Mouse (Mus musculus) embryonic facial prominence, embryonic 13.5 days (tissue): ENCODE data around the gene Rbm5. TPM values are rescaled to one million over a fixed set of nuclear protein-coding genes. Genes with fewer than 3 reads are reported as not detected.

Experiments
- ATAC-seq: fragments of 200-750 bp; cut with Nextera tagmentation; 2 replicates; pipeline ENCODE4 v1.8.0; 2017; ENCODE audit warnings: low read depth; ENCODE audit not compliant: insufficient number of reproducible peaks, insufficient read depth, low FRiP score, low TSS enrichment
- H3K27ac ChIP-seq: fragments of 300-500 bp; sonication (generic); 2 replicates; pipeline ENCODE4 v1.5.1; 2015; ENCODE audit warnings: moderate library complexity, mild to moderate bottlenecking, inconsistent platforms
- H3K27me3 ChIP-seq: fragments of 300-500 bp; sonication (generic); 2 replicates; pipeline ENCODE4 v1.6.1; 2015; ENCODE audit warnings: mild to moderate bottlenecking, inconsistent platforms
- H3K36me3 ChIP-seq: fragments of 300-500 bp; sonication (generic); 2 replicates; pipeline ENCODE4 v1.6.1; 2015; ENCODE audit warnings: mild to moderate bottlenecking, inconsistent platforms
- H3K4me1 ChIP-seq: fragments of 300-500 bp; sonication (generic); 2 replicates; pipeline ENCODE4 v1.6.1; 2015; ENCODE audit warnings: inconsistent platforms
- H3K4me2 ChIP-seq: fragments of 300-500 bp; sonication (generic); 2 replicates; pipeline ENCODE4 v1.6.1; 2015; ENCODE audit warnings: moderate library complexity, mild to moderate bottlenecking, inconsistent platforms
- H3K4me3 ChIP-seq: fragments of 300-500 bp; sonication (generic); 2 replicates; pipeline ENCODE4 v1.5.1; 2015; ENCODE audit warnings: mild to moderate bottlenecking, inconsistent platforms
- H3K9ac ChIP-seq: fragments of 300-500 bp; sonication (generic); 2 replicates; pipeline ENCODE4 v1.6.1; 2015; ENCODE audit warnings: mild to moderate bottlenecking, inconsistent platforms
- H3K9me3 ChIP-seq: fragments of 300-500 bp; sonication (generic); 2 replicates; pipeline ENCODE4 v1.6.1; 2016; ENCODE audit warnings: inconsistent platforms
- WGBS: fragments of 180-500 bp; shearing (Covaris S2); methylation state at CpG from one replicate; pipeline ENCODE4 v1.1.7; 2015; ENCODE audit warnings: mixed read lengths; 5-methylcytosine and 5-hydroxymethylcytosine counted together
- polyA plus RNA-seq: library from polyadenylated mRNA; unstranded; fragments of >200 nt; fragmentation: Nextera tagmentation; extraction: Ambion mirVana; gene quantifications from 2 replicates; pipeline ENCODE4 v1.2.1, GENCODE M21; 2015

Rbm5 gene
- polyA plus RNA-seq, 1 experiment from 2014 or later, result 262 TPM

DNA sequence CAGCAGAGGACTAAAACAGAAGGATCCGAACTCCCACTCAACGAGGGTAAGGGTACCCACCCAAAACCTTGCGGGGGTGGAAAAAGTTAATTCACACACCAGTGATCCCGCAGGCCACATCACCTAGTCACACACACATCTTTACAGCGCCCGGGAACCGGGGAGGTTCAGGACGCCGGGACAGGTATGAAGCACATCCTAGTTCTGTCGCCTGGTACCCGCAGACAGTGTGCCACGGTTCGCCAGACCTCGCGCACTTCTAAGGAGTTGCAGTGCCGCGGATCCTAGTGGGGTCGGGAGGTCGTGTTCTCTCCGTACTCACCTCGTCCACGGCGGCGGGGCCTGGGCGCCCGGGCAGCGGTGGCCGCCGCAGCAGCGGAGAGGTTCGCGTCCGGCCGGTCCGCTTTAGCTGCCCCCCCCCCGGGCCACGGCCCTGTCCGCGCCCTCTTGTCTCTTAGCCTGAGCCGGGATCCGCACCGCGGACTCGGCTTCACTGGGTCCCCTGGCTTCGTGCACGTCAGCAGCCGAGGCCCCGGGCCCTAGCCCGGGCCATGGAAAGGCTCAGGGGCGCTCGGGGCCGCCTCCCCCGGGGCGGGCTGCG, 61.6 kb downstream of the Rbm5 start:
- Histone ChIP-seq H3K4me2 (peak overlapping the region; percentile 78), H3K27me3 (no peaks in the 10 kb centered on the region), H3K9me3 (no peaks in the 10 kb centered on the region), H3K36me3 (peaks cover 13% of the 10 kb centered on the region), H3K4me1 (peaks cover 54% of the 10 kb centered on the region), H3K9ac (peak overlapping the region; percentile 99), H3K4me3 (peak overlapping the region; percentile 81), H3K27ac (peak overlapping the region; percentile 97)
- no peak; the same call in 1 of the 2 replicates for ATAC-seq
- under 1% methylated on average over 51 of the region's 55 CpGs for WGBS

DNA sequence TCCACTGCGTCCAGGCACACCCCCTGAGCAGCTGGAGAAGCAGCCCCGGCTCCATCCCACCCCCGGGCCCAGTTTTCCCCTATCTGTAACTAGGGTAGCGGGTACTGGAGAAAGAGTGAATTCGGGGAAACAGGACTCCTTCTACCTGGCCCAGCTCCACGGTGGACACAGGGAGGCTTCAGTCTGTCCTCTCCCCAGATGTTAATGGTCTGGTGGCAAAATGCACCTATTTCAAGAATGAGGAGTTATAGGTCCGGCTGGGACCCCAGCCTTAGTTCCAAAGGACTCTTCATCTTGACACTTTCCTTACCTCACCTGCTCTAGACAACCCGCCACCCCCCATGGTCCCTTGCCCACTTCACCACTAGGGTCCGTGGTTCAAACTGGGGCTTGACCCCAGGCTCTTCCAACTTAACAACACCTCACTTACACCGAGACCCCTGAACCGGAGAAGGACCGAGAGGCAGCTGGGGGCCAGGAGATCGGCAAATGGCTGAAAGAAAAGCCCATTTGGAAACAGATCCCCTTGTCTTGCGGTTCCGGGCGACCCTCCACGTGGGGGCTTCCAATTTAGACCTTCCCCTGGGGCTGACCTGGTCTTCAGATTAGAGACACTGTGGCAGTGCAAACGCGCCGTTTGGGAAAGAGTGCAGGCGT, 62.2 kb downstream of the Rbm5 start:
- ATAC-seq, result no peak
- Histone ChIP-seq H3K27ac (peak overlapping the region; percentile 97), H3K27me3 (no peaks in the 10 kb centered on the region), H3K4me2 (peak overlapping the region; percentile 78), H3K9me3 (no peaks in the 10 kb centered on the region), H3K9ac (peak overlapping the region; percentile 99), H3K4me1 (peaks cover 54% of the 10 kb centered on the region), H3K36me3 (peaks cover 20% of the 10 kb centered on the region), H3K4me3 (peak overlapping the region; percentile 81)
- under 1% methylated on average over 21 of the region's 21 CpGs for WGBS

DNA sequence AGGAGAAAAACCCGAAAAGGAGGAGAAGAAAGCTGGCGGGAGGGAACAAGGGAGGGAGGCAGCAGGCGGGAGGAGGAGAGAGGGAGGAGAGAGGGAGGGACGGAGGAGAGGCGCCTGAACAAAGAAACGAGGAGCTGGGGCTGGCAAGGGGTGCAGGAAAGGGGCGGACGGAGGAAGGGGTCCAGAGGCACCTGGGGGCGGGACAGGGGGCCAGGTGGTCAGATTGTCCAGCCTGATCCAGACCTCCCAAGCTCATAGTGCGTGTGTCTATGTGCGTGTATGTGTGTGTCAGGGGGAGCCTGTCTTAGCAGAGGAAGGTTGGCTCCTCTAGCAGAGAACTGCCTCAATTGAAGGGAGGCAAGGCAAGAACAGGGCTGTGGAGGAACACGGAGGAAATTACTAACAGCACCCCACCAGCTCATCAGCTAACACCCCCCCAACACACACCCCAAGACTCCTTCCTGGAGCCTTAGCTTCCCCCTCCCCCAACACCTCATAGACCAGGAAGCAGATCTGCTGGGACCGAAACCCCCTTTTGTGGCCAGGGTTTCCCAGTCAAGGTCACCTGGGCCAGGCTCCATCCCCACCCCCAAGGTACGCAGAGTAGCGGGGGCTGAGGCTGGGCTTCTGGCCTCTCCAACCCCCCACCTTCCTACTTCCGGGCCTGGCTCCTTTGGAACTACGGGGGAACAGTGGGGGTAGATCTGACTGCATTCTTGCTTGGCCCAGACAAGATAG, 62.9 kb downstream of the Rbm5 start:
- H3K4me1 ChIP-seq, result peaks cover 54% of the 10 kb centered on the region
- peaks cover 27% of the 10 kb centered on the region for H3K36me3 ChIP-seq
- H3K9ac ChIP-seq, result peak overlapping the region; percentile 99
- H3K4me2 ChIP-seq, result peak overlapping the region; percentile 78
- H3K27me3 ChIP-seq, result no peaks in the 10 kb centered on the region
- WGBS, result under 1% methylated on average over 17 of the region's 17 CpGs
- H3K9me3 ChIP-seq, result no peaks in the 10 kb centered on the region
- H3K4me3 ChIP-seq, result peak overlapping the region; percentile 81
- peak; percentile 29; the same call in 1 of the 2 replicates for ATAC-seq
- H3K27ac ChIP-seq, result peak overlapping the region; percentile 97

DNA sequence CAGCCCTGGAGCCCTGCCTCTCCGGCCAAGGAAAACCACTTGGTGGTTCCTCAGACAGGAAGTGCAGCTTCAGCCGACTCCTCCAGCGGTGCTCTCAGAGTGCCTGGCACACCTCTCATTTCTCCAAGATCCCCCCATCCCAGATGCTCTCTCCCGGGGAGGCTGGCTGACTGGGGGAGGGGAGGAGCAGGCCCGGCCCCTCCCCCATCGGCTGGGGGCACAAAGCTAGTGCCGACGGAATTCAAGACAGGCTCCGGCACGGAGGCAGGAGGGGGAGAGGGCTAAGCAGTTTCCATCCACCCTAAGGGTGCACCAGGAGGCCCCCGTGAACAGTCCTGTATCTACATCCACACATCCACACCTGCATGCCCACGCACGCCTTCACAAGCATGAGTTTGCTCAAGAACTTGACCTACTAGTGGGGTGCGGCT, 64.0 kb downstream of the Rbm5 start:
- Histone ChIP-seq H3K4me3 (peak overlapping the region; percentile 81), H3K9ac (peak overlapping the region; percentile 99), H3K36me3 (peaks cover 33% of the 10 kb centered on the region), H3K27me3 (no peaks in the 10 kb centered on the region), H3K27ac (peak overlapping the region; percentile 97), H3K4me2 (peak overlapping the region; percentile 78), H3K4me1 (peaks cover 61% of the 10 kb centered on the region), H3K9me3 (no peaks in the 10 kb centered on the region)
- WGBS, result 1% methylated on average over 14 of the region's 14 CpGs
- peak; percentile 32; the same call in 1 of the 2 replicates for ATAC-seq

DNA sequence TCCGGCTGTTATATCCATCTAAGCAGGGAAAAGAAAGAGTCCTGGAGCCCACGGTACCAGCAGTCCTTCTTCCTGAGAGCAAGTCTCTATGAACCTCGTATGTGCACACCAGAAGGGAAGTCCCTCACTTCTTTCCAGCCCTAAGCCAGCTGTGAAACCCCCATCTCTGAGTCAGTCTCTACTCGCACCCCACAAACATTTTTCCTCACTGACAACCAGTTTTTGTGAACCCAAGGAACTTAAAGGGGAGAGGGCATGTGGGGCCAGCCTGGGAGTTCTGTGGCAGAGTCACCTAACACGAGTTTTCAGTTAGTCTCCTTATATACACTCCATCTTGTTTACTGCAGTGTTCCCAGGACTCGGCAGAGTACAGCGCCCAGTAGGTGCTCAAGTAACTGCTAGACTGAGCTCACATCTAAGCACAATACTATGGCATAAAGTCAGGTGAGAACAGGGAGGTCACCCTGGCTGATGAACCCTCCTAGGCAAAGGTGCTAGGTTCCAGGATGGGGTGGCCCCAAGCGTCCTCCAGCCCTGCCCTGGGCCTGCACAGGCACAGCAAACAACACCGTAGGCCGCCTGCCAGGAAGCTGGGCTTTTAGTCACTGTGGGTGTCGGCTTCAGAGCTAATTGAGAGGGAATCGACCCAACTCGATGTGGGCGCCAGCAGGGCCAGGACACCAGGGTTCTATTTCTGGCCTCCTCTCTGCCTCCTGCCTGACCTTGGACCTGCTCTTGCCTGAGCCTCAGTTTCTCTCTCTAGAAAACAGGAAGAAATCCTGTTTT, 67.3 kb downstream of the Rbm5 start:
- H3K4me3 ChIP-seq, result no peak overlapping the region
- H3K9ac ChIP-seq, result peak overlapping the region; percentile 21; the same call in 1 of the 2 replicates
- H3K27me3 ChIP-seq, result no peaks in the 10 kb centered on the region
- no peaks in the 10 kb centered on the region for H3K9me3 ChIP-seq
- no peak for ATAC-seq
- H3K4me1 ChIP-seq, result peaks cover 87% of the 10 kb centered on the region
- peaks cover 50% of the 10 kb centered on the region for H3K36me3 ChIP-seq
- peak overlapping the region; percentile 73 for H3K27ac ChIP-seq
- WGBS, result 55% methylated on average over 14 of the region's 14 CpGs
- H3K4me2 ChIP-seq, result 0 out of 2 replicates have a peak overlapping the region, but pooled peaks have one; percentile 9

DNA sequence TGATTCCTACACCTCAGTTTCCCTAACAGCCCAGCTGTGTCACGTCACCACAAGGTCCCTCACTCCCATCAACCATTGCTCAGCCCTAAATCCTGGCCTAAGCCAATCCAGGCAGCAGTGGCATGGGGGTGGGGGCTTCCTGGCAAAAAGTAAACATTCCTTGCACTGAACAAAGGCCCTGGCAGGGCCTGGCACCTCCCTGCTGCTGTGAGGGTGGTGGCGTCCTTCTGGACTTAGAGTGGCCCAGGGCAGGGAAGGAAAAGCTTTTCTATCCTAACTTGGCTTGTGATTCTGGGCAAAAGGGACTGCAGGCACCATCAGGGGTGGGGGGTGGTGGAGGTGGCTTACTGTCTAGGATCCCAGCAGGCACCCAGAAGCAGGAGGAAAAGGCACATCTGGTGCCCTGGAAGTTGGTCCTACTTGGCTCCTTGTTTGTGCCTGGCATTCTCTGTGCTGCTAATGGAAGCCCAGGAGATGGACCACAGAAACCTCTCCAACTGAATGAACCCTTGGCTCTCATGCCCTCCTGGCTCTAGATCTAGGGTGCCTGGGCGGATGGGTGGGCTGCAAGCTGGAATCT, 68.1 kb downstream of the Rbm5 start:
- no peak for ATAC-seq
- WGBS, result 67% methylated on average over 3 of the region's 3 CpGs
- no peak overlapping the region for H3K4me2 ChIP-seq
- H3K4me1 ChIP-seq, result peaks cover 95% of the 10 kb centered on the region
- H3K4me3 ChIP-seq, result no peak overlapping the region
- H3K9ac ChIP-seq, result peak overlapping the region; percentile 51
- H3K27me3 ChIP-seq, result no peaks in the 10 kb centered on the region
- H3K27ac ChIP-seq, result peak overlapping the region; percentile 73
- H3K9me3 ChIP-seq, result no peaks in the 10 kb centered on the region
- H3K36me3 ChIP-seq, result peaks cover 56% of the 10 kb centered on the region

DNA sequence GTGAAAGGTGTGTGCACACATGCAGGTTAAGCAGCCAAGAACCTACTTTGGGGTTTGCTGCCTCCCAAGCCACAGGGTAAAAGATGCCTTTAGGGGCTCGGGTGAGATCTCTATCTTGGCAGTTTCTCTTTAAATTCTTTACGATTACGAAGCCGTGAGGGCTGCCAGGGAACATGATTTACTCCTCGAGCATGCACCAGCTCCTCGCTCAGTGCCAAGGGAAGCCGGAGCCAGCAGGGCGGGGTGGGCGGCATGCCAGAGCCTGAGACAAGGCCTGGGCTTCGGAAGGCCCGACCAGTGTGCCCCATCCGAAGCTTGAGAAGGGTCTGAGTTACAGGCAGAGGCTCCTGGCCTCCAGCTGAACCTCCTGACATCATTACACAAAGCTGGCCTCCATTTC, 69.2 kb downstream of the Rbm5 start:
- no peaks in the 10 kb centered on the region for H3K27me3 ChIP-seq
- peaks cover 65% of the 10 kb centered on the region for H3K36me3 ChIP-seq
- H3K4me3 ChIP-seq, result no peak overlapping the region
- H3K9me3 ChIP-seq, result no peaks in the 10 kb centered on the region
- 23% methylated on average over 12 of the region's 12 CpGs for WGBS
- H3K9ac ChIP-seq, result peak overlapping the region; percentile 60
- H3K4me2 ChIP-seq, result peak overlapping the region; percentile 47
- peaks cover 99% of the 10 kb centered on the region for H3K4me1 ChIP-seq
- ATAC-seq, result no peak
- peak overlapping the region; percentile 82 for H3K27ac ChIP-seq

GRCm38 (mm10) chr9:107700114-107700571, 70.7 kb downstream of the Rbm5 start:
- no peaks in the 10 kb centered on the region for H3K9me3 ChIP-seq
- H3K4me3 ChIP-seq, result peak overlapping the region; percentile 19
- peak overlapping the region; percentile 60 for H3K9ac ChIP-seq
- H3K27ac ChIP-seq, result peak overlapping the region; percentile 82
- peak overlapping the region; percentile 47 for H3K4me2 ChIP-seq
- H3K4me1 ChIP-seq, result peaks cover 99% of the 10 kb centered on the region
- peaks cover 70% of the 10 kb centered on the region for H3K36me3 ChIP-seq
- WGBS, result 18% methylated on average over 6 of the region's 6 CpGs
- ATAC-seq, result no peak
- H3K27me3 ChIP-seq, result no peaks in the 10 kb centered on the region

DNA sequence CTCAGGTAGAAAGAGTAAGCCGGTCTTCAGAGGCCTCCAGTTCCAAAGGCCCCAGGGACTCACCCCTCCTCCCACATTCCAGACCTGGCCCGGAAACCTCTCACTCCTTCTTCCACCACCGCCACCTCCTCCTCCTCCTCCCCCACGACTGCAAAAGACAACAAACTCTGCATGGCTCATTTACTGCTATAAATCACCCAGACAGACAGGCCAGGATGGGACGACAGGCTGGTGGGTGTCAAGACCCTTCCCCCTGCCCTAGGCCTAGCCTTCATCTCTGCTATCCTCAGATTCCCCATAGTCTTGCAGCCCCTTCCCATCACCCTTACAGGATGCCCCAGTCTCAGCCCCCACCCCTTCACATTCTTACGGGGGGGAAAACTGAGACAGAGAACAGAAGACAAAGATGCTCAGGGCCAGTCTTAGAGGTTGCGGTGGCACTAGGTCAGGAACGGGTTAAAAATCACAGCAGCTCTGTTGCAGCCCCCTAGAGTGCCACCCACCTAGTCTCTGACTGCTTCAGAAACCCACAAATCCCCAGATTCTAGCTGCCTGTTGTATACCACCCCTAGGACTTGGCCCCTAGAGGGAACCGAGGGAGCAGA, 71.3 kb downstream of the Rbm5 start:
- Histone ChIP-seq H3K4me2 (peak overlapping the region; percentile 47), H3K4me1 (peaks cover 99% of the 10 kb centered on the region), H3K36me3 (peaks cover 70% of the 10 kb centered on the region), H3K27ac (peak overlapping the region; percentile 82), H3K9me3 (no peaks in the 10 kb centered on the region), H3K4me3 (peak overlapping the region; percentile 19), H3K27me3 (no peaks in the 10 kb centered on the region), H3K9ac (peak overlapping the region; percentile 60)
- 7% methylated on average over 9 of the region's 9 CpGs for WGBS
- no peak for ATAC-seq

- no peak for ATAC-seq
- peaks cover 68% of the 10 kb centered on the region for H3K36me3 ChIP-seq
- H3K4me2 ChIP-seq, result peak overlapping the region; percentile 47
- no peaks in the 10 kb centered on the region for H3K27me3 ChIP-seq
- no peaks in the 10 kb centered on the region for H3K9me3 ChIP-seq
- peaks cover 92% of the 10 kb centered on the region for H3K4me1 ChIP-seq
- H3K4me3 ChIP-seq, result 0 out of 2 replicates have a peak overlapping the region, but pooled peaks have one; percentile 19
- 23% methylated on average over 14 of the region's 14 CpGs for WGBS
- peak overlapping the region; percentile 54 for H3K9ac ChIP-seq
- peak overlapping the region; percentile 82 for H3K27ac ChIP-seq
These were observed 72.1 kb downstream of the Rbm5 start for GRCm38 (mm10) chr9:107698611-107699190.
